Mouse (Mus musculus) MEL (cell line): ENCODE results near the gene Spint2.

ENCODE experiments used
- ELF1 ChIP-seq: IDR thresholded peaks from 2 replicates; pipeline ENCODE4 v1.6.1; 2014; ENCODE audit warnings: low read depth, mild to moderate bottlenecking, inconsistent platforms, low read length, improper control_type of control experiment, moderate library complexity
- ETS1 ChIP-seq: IDR thresholded peaks from 2 replicates; pipeline ENCODE4 v1.6.1; 2012; ENCODE audit warnings: low read depth, mild to moderate bottlenecking, inconsistent platforms, low read length, improper control_type of control experiment, moderate library complexity
- HCFC1 ChIP-seq: IDR thresholded peaks from 2 replicates; pipeline ENCODE4 v1.6.1; 2012; ENCODE audit warnings: low read depth, mild to moderate bottlenecking, inconsistent platforms, low read length, improper control_type of control experiment, moderate library complexity
- JUND ChIP-seq: IDR thresholded peaks from 2 replicates; pipeline ENCODE4 v1.6.1; 2011; ENCODE audit warnings: low read depth, mild to moderate bottlenecking, improper control_type of control experiment, low read length
- POLR2A ChIP-seq, 2 experiments: IDR thresholded peaks; 2 replicates each; pipeline ENCODE4 v1.6.1; 2011 to 2012; ENCODE audit warnings: low read length in 2 of 2, mild to moderate bottlenecking in 2 of 2, control low read depth in 1 of 2, improper control_type of control experiment in 1 of 2, low read depth in 1 of 2, moderate library complexity in 1 of 2; ENCODE audit not compliant: control insufficient read depth in 1 of 2, insufficient read depth in 1 of 2, poor library complexity in 1 of 2
- SIN3A ChIP-seq: IDR thresholded peaks from 2 replicates; pipeline ENCODE4 v1.6.1; 2012; ENCODE audit warnings: low read length, improper control_type of control experiment, inconsistent platforms
- SMC3 ChIP-seq: IDR thresholded peaks from 2 replicates; pipeline ENCODE4 v1.6.1; 2011; ENCODE audit warnings: low read depth, low read length, improper control_type of control experiment
- USF1 ChIP-seq: IDR thresholded peaks from 2 replicates; pipeline ENCODE4 v1.6.1; 2014; ENCODE audit warnings: low read depth, mild to moderate bottlenecking, inconsistent platforms, low read length, improper control_type of control experiment, moderate library complexity

- TF ChIP-seq SIN3A = no peak
- TF ChIP-seq HCFC1 = no peak
- no peak for TF ChIP-seq POLR2A (IDR thresholded peaks at IDR 0.05; ENCODE audit: control insufficient read depth in 1 of 2, insufficient read depth in 1 of 2, low read depth in 1 of 2, low read length in 2 of 2, poor library complexity in 1 of 2)
- TF ChIP-seq USF1 = no peak
- TF ChIP-seq JUND = no peak
- TF ChIP-seq SMC3 = no peak
- TF ChIP-seq ELF1 = no peak
- TF ChIP-seq ETS1 = no peak
These were observed 30.5 kb downstream of the Spint2 start for GRCm38 (mm10) chr7:29251166-29251565.
